21 mouse cellular contexts compared by ENCODE assay signal in the genomic region with DNA sequence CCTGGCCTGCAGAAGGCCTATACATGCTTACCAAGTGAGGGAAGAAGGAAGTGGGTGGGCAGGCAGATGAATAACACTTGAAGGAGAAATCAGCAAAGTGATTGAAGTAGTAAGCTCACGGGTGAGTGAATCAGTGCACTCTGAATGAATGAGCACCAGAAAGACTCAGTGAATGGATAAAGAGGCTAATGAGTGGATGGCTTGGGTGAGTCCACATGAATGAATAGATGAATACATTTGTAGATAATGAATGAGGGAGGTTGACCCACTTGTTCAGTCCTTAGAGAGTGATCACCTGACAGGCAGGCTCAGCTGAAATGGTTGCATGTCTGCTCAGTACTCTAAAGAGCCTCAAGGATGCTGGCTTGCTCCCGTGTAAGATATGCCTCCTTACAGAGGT.
A peak's percentile ranks its signal among the peaks of the same experiment; 100 is the strongest.
DNase-seq lines count a peak whose midpoint lies in the region; ATAC-seq and TF ChIP-seq lines count a peak whose summit lies in the region.
"Had no signal": no experiment of that assay in that cellular context is flagged by ENCODE, and none has a peak within 500 bp of the region (broad histone marks: within the 10 kb centered on the region; RNA-seq: fewer than 3 reads in every experiment).

No protein-coding gene starts in this region.

- no peaks in the 10 kb centered on the region for H3K36me3 ChIP-seq in hindbrain, embryonic 13.5 days
- H3K36me3 ChIP-seq in midbrain, embryonic 16.5 days (ENCODE audit: control insufficient read depth, insufficient read depth, low read length), result no peaks in the 10 kb centered on the region
- no peaks in the 10 kb centered on the region for H3K36me3 ChIP-seq in heart, adult 2 months (ENCODE audit: control insufficient read depth, insufficient read depth, low read length)
- H3K36me3 ChIP-seq: embryonic facial prominence, embryonic 15.5 days; G1E; limb, embryonic 15.5 days had no signal

- intact Hi-C loops in heart, adult 2 months (cut with DNase I), result no loop called here
- intact Hi-C loops in heart, postnatal 10 days (cut with DNase I), result no loop called here

- no peak for TF ChIP-seq POLR2A in brain, embryonic 14.5 days (IDR thresholded peaks at IDR 0.05; ENCODE audit: borderline replicate concordance, extremely low read depth, insufficient read depth, insufficient read length, poor library complexity, severe bottlenecking)
- no peak for TF ChIP-seq POLR2A in heart, adult 2 months (IDR thresholded peaks at IDR 0.05; ENCODE audit: insufficient read depth, low read depth, low read length)

- peak; percentile 52 for ATAC-seq in hindbrain, embryonic 13.5 days (ENCODE audit: low FRiP score)
- 0 out of 2 replicates have a peak, but pooled peaks have one; percentile 26 for ATAC-seq in midbrain, embryonic 16.5 days

- 31% methylated on average over 2 of the region's 2 CpGs for WGBS in hindbrain, embryonic 13.5 days
- WGBS in midbrain, embryonic 16.5 days, result 23% methylated on average over 2 of the region's 2 CpGs
- WGBS in heart, adult 2 months, result 64% methylated on average over 2 of the region's 2 CpGs

- H3K4me2 ChIP-seq in hindbrain, embryonic 13.5 days, result no peak overlapping the region
- H3K4me2 ChIP-seq in midbrain, embryonic 16.5 days (ENCODE audit: low read length), result no peak overlapping the region
- H3K4me2 ChIP-seq: embryonic facial prominence, embryonic 15.5 days; heart, embryonic 11.5 days; limb, embryonic 15.5 days had no signal

- H3K27ac ChIP-seq in hindbrain, embryonic 13.5 days, result no peak overlapping the region
- H3K27ac ChIP-seq in midbrain, embryonic 16.5 days (ENCODE audit: low read length), result no peak overlapping the region
- H3K27ac ChIP-seq in heart, adult 2 months, result no peak overlapping the region
- H3K27ac ChIP-seq: embryonic facial prominence, embryonic 15.5 days; limb, embryonic 15.5 days; macrophage had no signal

- peaks cover 9% of the 10 kb centered on the region; the same call in 1 of the 2 replicates for H3K4me1 ChIP-seq in hindbrain, embryonic 13.5 days (replicated peaks)
- no peaks in the 10 kb centered on the region for H3K4me1 ChIP-seq in midbrain, embryonic 16.5 days (ENCODE audit: control insufficient read depth, insufficient read depth, low read length)
- no peaks in the 10 kb centered on the region for H3K4me1 ChIP-seq in heart, adult 2 months (ENCODE audit: control insufficient read depth, insufficient read depth, low read length)
- H3K4me1 ChIP-seq: embryonic facial prominence, embryonic 15.5 days; limb, embryonic 15.5 days had no signal

- H3K4me3 ChIP-seq in hindbrain, embryonic 13.5 days, result no peak overlapping the region
- no peak overlapping the region for H3K4me3 ChIP-seq in midbrain, embryonic 16.5 days (ENCODE audit: low read depth, low read length)
- H3K4me3 ChIP-seq in heart, adult 2 months, result no peak overlapping the region
- H3K4me3 ChIP-seq: embryonic facial prominence, embryonic 15.5 days; limb, embryonic 15.5 days had no signal

- no peaks in the 10 kb centered on the region for H3K9me3 ChIP-seq in hindbrain, embryonic 13.5 days
- no peaks in the 10 kb centered on the region for H3K9me3 ChIP-seq in midbrain, embryonic 16.5 days (replicated peaks; ENCODE audit: control insufficient read depth, low read length, poor library complexity, severe bottlenecking)
- H3K9me3 ChIP-seq: embryonic facial prominence, embryonic 15.5 days; G1E; limb, embryonic 15.5 days had no signal

- DNase-seq in Muller cell, postnatal 12 days (ENCODE audit: inconsistent ontology term), result peak; percentile 87
- peak; percentile 86 for DNase-seq in brain, embryonic 14.5 days (ENCODE audit: low read depth)
- DNase-seq in heart, adult 2 months, result no peak
- DNase-seq in heart, postnatal 10 days, result no peak
- DNase-seq in cerebellum, postnatal 25 days, result no peak
- DNase-seq: adrenal gland, postnatal 25 days; cerebellum, postnatal 14 days; gastrocnemius, postnatal 36 days; heart, postnatal 36 days; kidney, adult 11 months; kidney, postnatal 14 days; layer of hippocampus, adult 9-11 months; lung, adult 2 months; thymus, adult 18-20 months had no signal

- H3K9ac ChIP-seq in hindbrain, embryonic 13.5 days, result no peak overlapping the region
- no peak overlapping the region for H3K9ac ChIP-seq in midbrain, embryonic 16.5 days (ENCODE audit: low read depth, low read length)
- H3K9ac ChIP-seq in heart, adult 2 months (ENCODE audit: low read depth, low read length), result no peak overlapping the region
- H3K9ac ChIP-seq: embryonic facial prominence, embryonic 15.5 days; limb, embryonic 15.5 days had no signal

- H3K27me3 ChIP-seq in hindbrain, embryonic 13.5 days, result 0 out of 2 replicates have a peak, but pooled peaks cover 6% of the 10 kb centered on the region
- no peaks in the 10 kb centered on the region for H3K27me3 ChIP-seq in midbrain, embryonic 16.5 days (ENCODE audit: control insufficient read depth, insufficient read depth, low read depth, low read length)
- no peaks in the 10 kb centered on the region for H3K27me3 ChIP-seq in heart, adult 2 months (ENCODE audit: control insufficient read depth, insufficient read depth, low read length)
- H3K27me3 ChIP-seq: embryonic facial prominence, embryonic 15.5 days; limb, embryonic 15.5 days had no signal

- TF ChIP-seq CTCF in brain, embryonic 14.5 days (IDR thresholded peaks at IDR 0.05; ENCODE audit: borderline replicate concordance, extremely low read depth, insufficient read depth, insufficient read length), result no peak
- TF ChIP-seq CTCF in heart, adult 2 months (IDR thresholded peaks at IDR 0.05), result no peak

- TF ChIP-seq EP300 in heart, adult 2 months (IDR thresholded peaks at IDR 0.05; ENCODE audit: insufficient read depth, low read depth, low read length), result no peak

- no peaks in the 10 kb centered on the region for H3K79me2 ChIP-seq in heart, adult 2 months (replicated peaks; ENCODE audit: control insufficient read depth, insufficient read depth, low read length)

Comparison
In these comparisons a context has a peak if more than half of its experiments do, and no peak if none do; other contexts are left out.
1. DNase-seq: peak in Muller cell, postnatal 12 days (single experiment) and brain, embryonic 14.5 days (single experiment); none in heart, adult 2 months (0 of 2), heart, postnatal 10 days (0 of 2) and cerebellum, postnatal 25 days (0 of 2).